Mouse (Mus musculus) neural tube, embryonic 12.5 days (tissue): Measurements from ENCODE around the gene Tspan9. TPM values are rescaled to one million over a fixed set of nuclear protein-coding genes. Genes with fewer than 3 reads are reported as not detected.

Source experiments
- ATAC-seq: fragments of 200-750 bp; cut with Nextera tagmentation; 2 replicates; pipeline ENCODE4 v1.8.0; 2017; ENCODE audit warnings: low read depth, mild to moderate bottlenecking, moderate TSS enrichment, moderate library complexity; ENCODE audit not compliant: low FRiP score
- H3K27ac ChIP-seq: fragments of 300-500 bp; sonication (generic); 2 replicates; pipeline ENCODE4 v1.5.1; 2016
- H3K27me3 ChIP-seq: fragments of 300-500 bp; sonication (generic); replicated peaks from 2 replicates; pipeline ENCODE4 v1.6.1; 2016; ENCODE audit warnings: mild to moderate bottlenecking
- H3K36me3 ChIP-seq: fragments of 300-500 bp; sonication (generic); 2 replicates; pipeline ENCODE4 v1.6.1; 2016; ENCODE audit warnings: mild to moderate bottlenecking
- H3K4me1 ChIP-seq: fragments of 300-500 bp; sonication (generic); 2 replicates; pipeline ENCODE4 v1.6.1; 2016
- H3K4me2 ChIP-seq: fragments of 300-500 bp; sonication (generic); replicated peaks from 2 replicates; pipeline ENCODE4 v1.6.1; 2016; ENCODE audit warnings: mild to moderate bottlenecking
- H3K4me3 ChIP-seq: fragments of 300-500 bp; sonication (generic); 2 replicates; pipeline ENCODE4 v1.5.1; 2016
- H3K9ac ChIP-seq: fragments of 300-500 bp; sonication (generic); 2 replicates; pipeline ENCODE4 v1.6.1; 2016; ENCODE audit warnings: mild to moderate bottlenecking
- H3K9me3 ChIP-seq: fragments of 300-500 bp; sonication (generic); 2 replicates; pipeline ENCODE4 v1.6.1; 2016; ENCODE audit warnings: mild to moderate bottlenecking
- WGBS: fragments of 180-500 bp; shearing (Covaris S2); methylation state at CpG from one replicate; pipeline ENCODE4 v1.1.7; 2016; 5-methylcytosine and 5-hydroxymethylcytosine counted together
- polyA plus RNA-seq: library from polyadenylated mRNA; unstranded; fragments of >200 nt; fragmentation: Nextera tagmentation; extraction: Ambion mirVana; gene quantifications from 2 replicates; pipeline ENCODE4 v1.2.1, GENCODE M21; 2016

Gene Tspan9
- polyA plus RNA-seq = 57.5 and 58.4 TPM in 2 replicates

DNA sequence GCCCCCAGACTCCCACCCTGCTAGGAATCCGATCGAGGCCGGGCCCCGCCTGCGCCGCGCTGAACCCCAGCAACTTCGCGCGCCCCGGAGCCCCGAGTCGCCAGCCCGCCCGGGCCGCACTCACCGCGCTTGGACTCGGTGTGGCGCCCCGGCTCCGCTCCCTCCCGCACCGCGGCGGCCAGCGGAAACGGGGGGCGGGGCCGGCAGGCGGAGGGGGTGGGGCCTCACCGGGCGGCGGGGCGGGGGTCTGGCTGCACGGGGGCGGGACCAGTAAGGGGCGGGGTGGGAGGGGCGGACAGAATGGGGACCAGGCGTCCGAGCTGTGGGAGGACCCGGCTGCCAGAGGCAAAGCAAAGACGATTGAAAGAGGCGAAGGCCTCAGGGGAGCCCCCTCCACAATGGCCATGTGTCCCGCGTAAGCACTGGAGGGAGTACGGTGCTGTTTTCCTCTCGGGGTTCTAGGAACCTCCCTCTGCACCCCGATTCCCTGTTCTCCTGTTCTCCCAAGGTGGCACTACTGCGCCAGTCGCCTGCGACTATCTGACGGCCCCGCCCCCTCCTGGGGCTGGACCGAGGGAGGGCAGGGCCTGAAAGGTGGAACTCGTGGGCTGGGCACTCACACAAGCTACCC, at the start of gene Tspan9:
TSS of gene Tspan9 (minus strand) at position 205 of the 631 bp plus-strand sequence.
- Histone ChIP-seq H3K27me3 (peaks cover 7% of the 10 kb centered on the region; the same call in 1 of the 2 replicates), H3K27ac (no peak within 1 kb of the TSS), H3K4me3 (peak within 1 kb of the TSS; percentile 69), H3K4me2 (peak within 1 kb of the TSS; percentile 83), H3K9me3 (no peaks in the 10 kb centered on the region), H3K36me3 (no peaks in the 10 kb centered on the region), H3K9ac (peak within 1 kb of the TSS; percentile 76), H3K4me1 (peaks cover 9% of the 10 kb centered on the region)
- under 1% methylated on average over 47 of the region's 56 CpGs for WGBS
- ATAC-seq = peak; percentile 91

DNA sequence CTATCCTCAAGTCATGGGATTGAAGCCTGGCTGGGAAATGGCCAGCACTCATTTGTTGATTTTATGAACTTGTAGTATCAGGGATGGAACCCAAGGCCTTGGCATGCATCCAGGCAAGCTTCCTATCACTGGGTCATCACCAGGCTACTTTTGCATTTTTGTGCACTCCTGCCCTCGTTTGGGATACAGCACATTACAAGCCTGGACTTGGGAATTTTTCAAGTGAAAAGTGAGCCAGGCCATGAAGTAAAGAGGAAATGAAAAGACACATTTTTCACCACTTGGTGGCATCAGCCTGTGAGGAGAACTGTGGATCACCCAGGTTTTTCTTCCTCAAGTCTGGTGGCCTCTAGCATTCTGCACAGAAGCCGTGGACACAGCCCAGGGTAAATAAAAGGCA, 40.1 kb upstream of the Tspan9 start:
- no peaks in the 10 kb centered on the region for H3K36me3 ChIP-seq
- no peak overlapping the region for H3K27ac ChIP-seq

DNA sequence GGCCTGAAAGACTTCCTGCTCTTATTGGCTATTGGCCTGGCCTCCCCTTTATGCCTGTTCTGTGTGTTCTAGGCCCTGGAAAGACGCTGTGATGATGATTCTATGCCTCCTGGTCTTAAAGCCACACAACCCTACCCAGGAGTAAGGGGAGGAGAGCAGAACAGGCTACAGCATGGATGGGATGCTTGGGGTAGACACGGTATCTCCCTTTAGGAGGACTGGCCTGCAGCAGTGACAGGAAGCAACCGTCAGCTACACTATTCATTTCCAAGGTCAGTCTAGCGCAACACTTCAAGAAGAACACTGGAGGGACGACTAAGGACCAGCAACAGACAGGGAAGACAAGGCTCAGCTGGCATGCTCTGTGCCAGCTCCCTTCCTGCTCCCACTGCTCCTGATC, 37.8 kb upstream of the Tspan9 start:
- Histone ChIP-seq H3K4me3 (no peak overlapping the region), H3K27ac (no peak overlapping the region), H3K9ac (no peak overlapping the region), H3K4me1 (no peaks in the 10 kb centered on the region), H3K27me3 (no peaks in the 10 kb centered on the region), H3K4me2 (no peak overlapping the region), H3K36me3 (no peaks in the 10 kb centered on the region), H3K9me3 (no peaks in the 10 kb centered on the region)
- no peak for ATAC-seq
- 75% methylated on average over 5 of the region's 5 CpGs for WGBS

More for the DNA sequence above, 40.1 kb upstream of the Tspan9 start:
- Histone ChIP-seq H3K9me3 (no peaks in the 10 kb centered on the region), H3K4me1 (no peaks in the 10 kb centered on the region), H3K4me3 (no peak overlapping the region), H3K27me3 (no peaks in the 10 kb centered on the region), H3K9ac (no peak overlapping the region), H3K4me2 (no peak overlapping the region)
- ATAC-seq = no peak
- WGBS = 55% methylated on average over 2 of the region's 2 CpGs

DNA sequence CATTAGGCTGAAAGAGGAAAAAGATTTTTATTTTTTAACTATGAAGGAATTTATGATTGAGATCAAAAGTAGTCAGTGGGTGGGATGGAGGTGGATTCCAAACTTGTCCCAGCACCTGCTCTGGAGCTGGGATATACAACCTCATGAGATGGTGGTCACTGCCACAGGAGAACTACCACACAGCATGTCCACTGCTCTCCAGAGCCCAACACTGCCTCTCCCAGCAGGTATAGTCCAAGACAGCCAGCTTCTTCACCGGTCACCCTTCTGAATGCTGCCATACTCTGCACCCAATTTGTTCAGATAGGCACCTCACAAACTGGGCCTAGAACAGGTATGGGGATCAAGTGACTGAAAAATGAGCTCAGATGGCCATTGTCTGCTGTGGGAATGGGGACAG, 36.3 kb upstream of the Tspan9 start:
- H3K4me3 ChIP-seq = no peak overlapping the region
- 94% methylated on average over 1 of the region's 1 CpGs for WGBS
- H3K27ac ChIP-seq = no peak overlapping the region
- no peak for ATAC-seq
- H3K9ac ChIP-seq = no peak overlapping the region
- no peaks in the 10 kb centered on the region for H3K9me3 ChIP-seq
- no peak overlapping the region for H3K4me2 ChIP-seq
- no peaks in the 10 kb centered on the region for H3K36me3 ChIP-seq
- no peaks in the 10 kb centered on the region for H3K4me1 ChIP-seq
- no peaks in the 10 kb centered on the region for H3K27me3 ChIP-seq

DNA sequence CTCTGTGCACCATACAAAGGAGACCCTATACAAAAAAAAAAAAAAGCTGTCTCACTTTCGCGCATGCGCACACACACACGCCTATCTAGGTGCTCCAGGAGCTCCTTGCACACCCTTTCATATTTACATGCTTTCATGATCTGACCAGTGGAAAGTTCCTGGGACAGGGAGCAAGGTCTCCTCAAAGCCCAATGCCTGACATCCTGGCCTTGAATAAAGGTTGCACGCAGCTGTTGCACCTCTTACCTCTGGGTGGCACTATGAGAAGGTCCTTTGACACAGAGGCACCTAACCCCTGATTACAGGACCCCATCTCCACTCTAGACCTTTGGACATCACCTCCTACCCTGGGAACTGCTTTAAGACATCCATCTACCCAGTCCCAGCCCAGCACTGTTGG, 35.9 kb upstream of the Tspan9 start:
- ATAC-seq = no peak
- Histone ChIP-seq H3K4me2 (no peak overlapping the region), H3K27me3 (no peaks in the 10 kb centered on the region), H3K36me3 (no peaks in the 10 kb centered on the region), H3K27ac (no peak overlapping the region), H3K4me3 (no peak overlapping the region), H3K9me3 (no peaks in the 10 kb centered on the region), H3K9ac (no peak overlapping the region), H3K4me1 (no peaks in the 10 kb centered on the region)
- 67% methylated on average over 5 of the region's 5 CpGs for WGBS

DNA sequence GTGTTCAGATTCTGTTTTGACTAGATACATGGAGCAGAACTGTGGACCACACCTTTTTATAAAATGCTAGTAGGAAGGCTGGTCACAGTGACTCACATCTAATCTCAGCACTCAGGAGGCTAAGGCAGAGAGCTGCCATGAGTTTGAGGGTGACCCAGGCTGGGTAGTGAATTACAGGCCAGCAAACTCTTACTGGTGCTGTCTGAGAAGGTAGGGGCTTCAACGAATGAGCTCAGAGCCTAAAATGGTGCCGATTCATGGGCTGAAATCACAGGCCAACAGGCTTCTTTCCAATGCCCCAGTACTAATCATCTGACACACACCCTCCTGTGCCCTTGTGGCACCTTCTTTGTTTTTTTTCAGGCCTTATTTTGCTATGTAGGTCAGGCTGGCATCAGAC, 35.3 kb upstream of the Tspan9 start:
- H3K9me3 ChIP-seq = no peaks in the 10 kb centered on the region
- no peak overlapping the region for H3K9ac ChIP-seq
- H3K27ac ChIP-seq = no peak overlapping the region
- H3K4me1 ChIP-seq = no peaks in the 10 kb centered on the region
- no peak for ATAC-seq
- H3K27me3 ChIP-seq = no peaks in the 10 kb centered on the region
- no peaks in the 10 kb centered on the region for H3K36me3 ChIP-seq
- 94% methylated on average over 2 of the region's 2 CpGs for WGBS
- no peak overlapping the region for H3K4me3 ChIP-seq
- no peak overlapping the region for H3K4me2 ChIP-seq

DNA sequence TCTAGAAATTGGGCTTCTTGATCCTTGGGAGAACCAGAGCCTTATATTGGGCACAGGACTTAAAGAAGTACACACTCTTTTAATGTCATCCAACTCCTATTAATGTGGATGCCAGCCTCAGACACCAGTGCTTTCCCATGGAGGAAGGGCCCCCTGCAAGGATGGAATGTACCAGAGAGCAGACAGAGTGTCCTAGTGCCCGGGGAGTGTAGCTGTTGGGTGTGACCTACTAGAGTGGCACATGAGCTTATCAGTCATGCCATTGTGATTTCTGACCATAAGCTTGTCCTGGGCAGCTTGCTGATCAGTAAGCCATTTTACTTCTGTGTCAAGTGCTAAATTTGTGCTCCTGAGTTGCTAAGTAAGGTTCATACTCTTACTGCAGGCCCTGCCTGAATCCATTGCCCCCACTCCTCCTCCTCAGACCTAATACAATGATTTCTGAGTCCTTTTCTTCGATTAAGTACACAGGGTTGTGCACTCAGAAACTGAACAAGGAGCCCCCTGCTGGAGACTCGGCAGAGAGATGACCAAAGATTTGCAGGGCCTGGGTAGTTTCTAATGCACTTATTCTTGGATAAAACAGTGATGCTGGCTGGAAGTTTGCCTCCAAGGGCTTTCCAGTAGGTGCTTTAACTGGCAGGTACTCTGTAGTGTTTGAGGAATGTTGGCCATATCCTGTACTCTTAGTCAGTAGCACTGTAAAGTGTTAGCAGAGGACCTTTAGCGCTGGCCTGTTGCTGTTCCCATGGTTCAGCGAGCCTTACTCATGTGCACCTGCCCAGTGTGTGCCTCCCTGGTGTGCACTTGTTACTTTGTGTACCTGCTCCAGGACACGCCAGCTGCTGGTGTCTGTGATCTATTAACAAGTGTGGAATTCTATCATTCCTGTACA, 25.6 kb upstream of the Tspan9 start:
- Histone ChIP-seq H3K27me3 (no peaks in the 10 kb centered on the region), H3K36me3 (no peaks in the 10 kb centered on the region), H3K4me2 (no peak overlapping the region), H3K9ac (no peak overlapping the region), H3K4me1 (no peaks in the 10 kb centered on the region), H3K9me3 (no peaks in the 10 kb centered on the region), H3K27ac (no peak overlapping the region), H3K4me3 (no peak overlapping the region)
- no peak for ATAC-seq
- 61% methylated on average over 6 of the region's 6 CpGs for WGBS

DNA sequence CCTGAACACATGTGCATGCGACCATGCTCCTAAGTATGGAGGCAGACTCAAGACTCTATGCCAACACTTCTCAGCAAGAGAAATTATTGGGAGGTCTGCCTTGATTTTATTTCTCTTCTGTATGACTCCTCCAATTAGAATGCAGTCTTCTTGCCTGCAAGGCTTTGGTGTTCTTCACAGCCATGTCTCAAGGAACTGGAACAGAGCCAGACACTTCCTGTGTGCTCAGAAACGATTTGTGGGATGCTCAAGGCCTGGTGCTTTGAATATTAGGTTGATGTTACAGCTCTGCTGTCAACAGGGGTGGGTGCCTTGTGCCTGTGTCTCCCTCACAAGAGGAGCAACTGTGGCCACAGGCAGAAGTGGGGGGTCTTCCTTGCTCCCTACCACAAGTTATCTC, 22.2 kb upstream of the Tspan9 start:
- 77% methylated on average over 2 of the region's 2 CpGs for WGBS

DNA sequence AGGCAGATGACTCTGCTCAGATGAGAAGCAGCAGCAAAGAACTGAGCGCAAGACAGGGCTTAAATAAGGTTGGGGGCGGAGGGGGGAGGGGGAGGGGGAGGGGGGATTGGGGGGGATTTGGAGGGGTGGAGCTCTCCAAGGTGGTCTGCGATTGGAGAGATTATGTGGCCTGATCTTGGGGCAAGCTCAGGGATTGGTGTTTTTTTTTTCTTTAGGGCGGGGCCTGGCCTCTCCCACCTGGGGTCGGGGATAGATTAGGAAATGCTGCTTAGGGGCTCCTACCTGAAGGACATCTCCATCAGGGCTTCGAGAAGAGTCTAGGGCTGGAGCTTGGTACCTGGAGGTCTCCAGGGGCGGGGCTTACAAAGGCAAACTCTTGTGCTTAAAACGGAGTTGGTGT, 21.2 kb upstream of the Tspan9 start:
- Histone ChIP-seq H3K4me2 (no peak overlapping the region), H3K27me3 (no peaks in the 10 kb centered on the region), H3K36me3 (no peaks in the 10 kb centered on the region), H3K27ac (no peak overlapping the region), H3K4me1 (no peaks in the 10 kb centered on the region), H3K9me3 (no peaks in the 10 kb centered on the region), H3K4me3 (no peak overlapping the region), H3K9ac (no peak overlapping the region)
- no peak for ATAC-seq
- 82% methylated on average over 8 of the region's 8 CpGs for WGBS

More for the DNA sequence above, 22.2 kb upstream of the Tspan9 start:
- Histone ChIP-seq H3K27me3 (no peaks in the 10 kb centered on the region), H3K9ac (no peak overlapping the region), H3K27ac (no peak overlapping the region), H3K4me1 (no peaks in the 10 kb centered on the region), H3K4me3 (no peak overlapping the region), H3K9me3 (no peaks in the 10 kb centered on the region), H3K36me3 (no peaks in the 10 kb centered on the region), H3K4me2 (no peak overlapping the region)
- no peak for ATAC-seq

DNA sequence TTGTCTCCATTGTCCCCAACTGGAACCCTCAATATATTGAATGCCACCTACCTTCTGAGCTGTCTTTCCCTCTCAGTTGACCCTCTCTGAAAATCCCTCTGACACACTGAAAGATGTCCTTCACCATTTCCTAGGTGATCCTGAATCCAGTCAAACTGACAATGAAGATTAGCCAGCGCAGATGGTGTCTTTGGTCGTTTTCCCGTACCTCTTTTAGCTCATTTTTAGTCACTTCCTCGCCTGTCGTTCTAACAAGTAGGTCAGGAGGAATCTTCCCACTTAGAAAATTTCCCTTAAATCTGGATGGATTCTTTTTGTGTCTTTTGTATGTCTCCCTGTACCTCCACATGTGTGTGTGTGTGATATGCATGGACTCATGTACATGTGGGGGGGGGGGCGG, 15.7 kb upstream of the Tspan9 start:
- no peak overlapping the region for H3K4me3 ChIP-seq
- ATAC-seq = no peak
- no peaks in the 10 kb centered on the region for H3K9me3 ChIP-seq
- no peaks in the 10 kb centered on the region for H3K36me3 ChIP-seq
- H3K4me1 ChIP-seq = no peaks in the 10 kb centered on the region
- WGBS = 89% methylated on average over 6 of the region's 6 CpGs
- H3K4me2 ChIP-seq = no peak overlapping the region
- no peaks in the 10 kb centered on the region for H3K27me3 ChIP-seq
- no peak overlapping the region for H3K27ac ChIP-seq
- no peak overlapping the region for H3K9ac ChIP-seq

DNA sequence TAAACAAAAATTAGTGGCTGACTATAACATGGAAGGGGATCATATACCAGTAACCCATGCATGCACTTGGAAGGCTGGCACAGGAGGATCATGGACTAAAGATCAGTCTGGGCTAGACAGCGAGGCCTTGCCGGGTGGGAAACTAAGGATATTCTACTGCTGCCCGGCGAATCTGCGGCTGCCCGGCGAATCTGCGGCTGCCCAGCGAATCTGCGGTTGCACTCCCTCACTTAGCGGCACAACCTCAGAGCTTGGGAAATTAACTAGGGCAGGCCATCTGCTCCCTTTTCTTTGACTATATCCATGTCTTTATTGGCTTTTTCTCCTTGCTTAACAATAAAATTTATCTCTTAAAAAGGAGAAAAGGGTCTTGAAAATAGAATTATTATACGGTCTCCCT, 14.6 kb upstream of the Tspan9 start:
- no peak overlapping the region for H3K27ac ChIP-seq
- H3K4me1 ChIP-seq = no peaks in the 10 kb centered on the region
- no peaks in the 10 kb centered on the region for H3K27me3 ChIP-seq
- no peak overlapping the region for H3K9ac ChIP-seq
- no peak for ATAC-seq
- H3K4me3 ChIP-seq = no peak overlapping the region
- no peaks in the 10 kb centered on the region for H3K36me3 ChIP-seq
- no peaks in the 10 kb centered on the region for H3K9me3 ChIP-seq
- WGBS = 57% methylated on average over 12 of the region's 12 CpGs
- H3K4me2 ChIP-seq = no peak overlapping the region; the same call in 1 of the 2 replicates

DNA sequence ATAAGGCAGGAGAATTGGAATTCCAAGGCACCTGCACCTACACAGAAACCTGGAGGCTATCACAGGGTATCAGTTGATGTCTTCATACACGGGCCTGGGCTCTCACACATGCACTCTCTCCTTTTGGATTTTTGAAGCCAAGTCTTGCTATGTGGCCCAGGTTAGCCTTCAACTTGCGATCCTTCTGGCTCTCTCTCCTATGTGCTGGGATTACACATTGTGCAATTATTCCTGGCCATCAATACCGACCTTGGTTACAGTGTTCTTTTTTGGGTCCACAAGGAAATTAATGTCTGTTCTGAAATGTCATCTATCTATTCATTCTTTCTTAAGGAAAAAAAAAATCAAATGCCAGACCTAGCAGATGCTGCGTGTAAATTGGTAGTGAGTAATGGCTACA, 13.1 kb upstream of the Tspan9 start:
- no peak overlapping the region for H3K4me2 ChIP-seq
- no peak overlapping the region for H3K27ac ChIP-seq
- H3K27me3 ChIP-seq = no peaks in the 10 kb centered on the region
- WGBS = 83% methylated on average over 4 of the region's 4 CpGs
- H3K4me1 ChIP-seq = no peaks in the 10 kb centered on the region
- no peaks in the 10 kb centered on the region for H3K9me3 ChIP-seq
- no peak for ATAC-seq
- H3K9ac ChIP-seq = no peak overlapping the region
- no peak overlapping the region for H3K4me3 ChIP-seq
- H3K36me3 ChIP-seq = no peaks in the 10 kb centered on the region
